In genomic region chr14:99373682-99374081, GRCm38 (mm10) we compare ENCODE assay signal across 26 mouse cellular contexts.
DNase-seq lines count a peak whose midpoint lies in the region; ATAC-seq and TF ChIP-seq lines count a peak whose summit lies in the region.
"Had no signal": no experiment of that assay in that cellular context is flagged by ENCODE, and none has a peak within 500 bp of the region (broad histone marks: within the 10 kb centered on the region; RNA-seq: fewer than 3 reads in every experiment).

No protein-coding gene starts in this region.

- no peaks in the 10 kb centered on the region for H3K36me3 ChIP-seq in stomach, postnatal 0 days (ENCODE audit: control insufficient read depth, insufficient read depth, low read length)
- no peaks in the 10 kb centered on the region for H3K36me3 ChIP-seq in hindbrain, embryonic 11.5 days (ENCODE audit: control insufficient read depth, insufficient read depth, low read length)
- H3K36me3 ChIP-seq: embryonic facial prominence, embryonic 12.5 days; embryonic facial prominence, embryonic 15.5 days; hindbrain, embryonic 10.5 days had no signal

- WGBS in stomach, postnatal 0 days = 51% methylated on average over 4 of the region's 4 CpGs
- WGBS in hindbrain, embryonic 11.5 days = 84% methylated on average over 4 of the region's 4 CpGs

- H3K4me3 ChIP-seq in stomach, postnatal 0 days (ENCODE audit: low read depth, low read length) = no peak overlapping the region
- no peak overlapping the region for H3K4me3 ChIP-seq in hindbrain, embryonic 11.5 days (ENCODE audit: low read depth, low read length)
- H3K4me3 ChIP-seq: embryonic facial prominence, embryonic 12.5 days; embryonic facial prominence, embryonic 15.5 days; forebrain, embryonic 13.5 days; hindbrain, embryonic 10.5 days had no signal

- no peaks in the 10 kb centered on the region for H3K9me3 ChIP-seq in stomach, postnatal 0 days (ENCODE audit: control insufficient read depth, low read length)
- no peaks in the 10 kb centered on the region for H3K9me3 ChIP-seq in hindbrain, embryonic 11.5 days (ENCODE audit: control insufficient read depth, low read length)
- H3K9me3 ChIP-seq: embryonic facial prominence, embryonic 12.5 days; embryonic facial prominence, embryonic 15.5 days; forebrain, embryonic 13.5 days; hindbrain, embryonic 10.5 days had no signal

- no peaks in the 10 kb centered on the region for H3K27me3 ChIP-seq in stomach, postnatal 0 days (ENCODE audit: control insufficient read depth, insufficient read depth, low read length)
- H3K27me3 ChIP-seq in hindbrain, embryonic 11.5 days (ENCODE audit: control insufficient read depth, insufficient read depth, low read length) = no peaks in the 10 kb centered on the region
- H3K27me3 ChIP-seq: embryonic facial prominence, embryonic 12.5 days; embryonic facial prominence, embryonic 15.5 days; forebrain, embryonic 13.5 days had no signal

- H3K4me1 ChIP-seq in stomach, postnatal 0 days (replicated peaks; ENCODE audit: control insufficient read depth, insufficient read depth) = no peaks in the 10 kb centered on the region
- H3K4me1 ChIP-seq in hindbrain, embryonic 11.5 days (replicated peaks; ENCODE audit: control insufficient read depth, insufficient read depth, low read length) = no peaks in the 10 kb centered on the region
- H3K4me1 ChIP-seq: embryonic facial prominence, embryonic 12.5 days; embryonic facial prominence, embryonic 15.5 days; forebrain, embryonic 13.5 days; hindbrain, embryonic 10.5 days had no signal

- H3K27ac ChIP-seq in stomach, postnatal 0 days (replicated peaks) = no peak overlapping the region
- no peak overlapping the region for H3K27ac ChIP-seq in hindbrain, embryonic 11.5 days (ENCODE audit: low read depth, low read length)
- H3K27ac ChIP-seq: embryonic facial prominence, embryonic 12.5 days; embryonic facial prominence, embryonic 15.5 days; forebrain, embryonic 13.5 days; hindbrain, embryonic 10.5 days; hindbrain, embryonic 14.5 days; hindbrain, postnatal 0 days had no signal

- no peak overlapping the region for H3K9ac ChIP-seq in stomach, postnatal 0 days (ENCODE audit: low read length)
- no peak overlapping the region for H3K9ac ChIP-seq in hindbrain, embryonic 11.5 days (ENCODE audit: low read depth, low read length)
- H3K9ac ChIP-seq: embryonic facial prominence, embryonic 12.5 days; embryonic facial prominence, embryonic 15.5 days; forebrain, embryonic 13.5 days; hindbrain, embryonic 14.5 days had no signal

- no peak for TF ChIP-seq CTCF in stomach, postnatal 0 days (IDR thresholded peaks at IDR 0.05; ENCODE audit: low read depth)

- no peak for TF ChIP-seq EP300 in stomach, postnatal 0 days (optimal IDR thresholded peaks at IDR 0.05)

- no peak overlapping the region for H3K4me2 ChIP-seq in stomach, postnatal 0 days (replicated peaks; ENCODE audit: low read depth)
- H3K4me2 ChIP-seq in hindbrain, embryonic 11.5 days (replicated peaks; ENCODE audit: low read depth, low read length) = no peak overlapping the region
- H3K4me2 ChIP-seq: embryonic facial prominence, embryonic 12.5 days; embryonic facial prominence, embryonic 15.5 days; forebrain, embryonic 13.5 days; heart, embryonic 11.5 days; hindbrain, embryonic 14.5 days had no signal

- ATAC-seq in stomach, postnatal 0 days (ENCODE audit: low FRiP score, low TSS enrichment) = 0 out of 2 replicates have a peak, but pooled peaks have one; percentile 57
- ATAC-seq in cerebellum, adult (ENCODE audit: insufficient number of reproducible peaks, low FRiP score, low TSS enrichment) = no peak
- no peak for ATAC-seq in hindbrain, embryonic 11.5 days (ENCODE audit: low FRiP score)
- ATAC-seq: forebrain, embryonic 13.5 days; forebrain, embryonic 16.5 days; hindbrain, postnatal 0 days; inflammation-experienced regulatory T-cells, adult 6 months; intestine, embryonic 16.5 days had no signal

- peak; percentile 30 for DNase-seq in adrenal gland, adult 2 months
- DNase-seq in adrenal gland, postnatal 14 days = no peak
- DNase-seq in 416B (ENCODE audit: low read depth) (peak; percentile 13), NIH3T3 (ENCODE audit: low read depth) (peak; percentile 48)
- no peak for DNase-seq in stomach, postnatal 0 days (ENCODE audit: low spot score)
- no peak for DNase-seq in hindbrain, embryonic 11.5 days (ENCODE audit: low spot score)
- DNase-seq in embryo, embryonic 10.5 days (ENCODE audit: low spot score) = no peak
- DNase-seq: adrenal gland, postnatal 25 days; cerebellum, adult 18-20 months; cerebellum, adult 9-10 months; cerebellum, postnatal 14 days; gastrocnemius, postnatal 10 days; gastrocnemius, postnatal 36 days; heart, postnatal 36 days; kidney, adult 18-20 months had no signal

Comparison
In these comparisons a context has a peak if more than half of its experiments do, and no peak if none do; other contexts are left out.
1. DNase-seq: peak in adrenal gland, adult 2 months (single experiment), 416B (single experiment) and NIH3T3 (single experiment); none in adrenal gland, postnatal 14 days (single experiment), stomach, postnatal 0 days (single experiment), hindbrain, embryonic 11.5 days (single experiment) and embryo, embryonic 10.5 days (single experiment).